ENCODE assay signal across 11 mouse cellular contexts in the genomic region with DNA sequence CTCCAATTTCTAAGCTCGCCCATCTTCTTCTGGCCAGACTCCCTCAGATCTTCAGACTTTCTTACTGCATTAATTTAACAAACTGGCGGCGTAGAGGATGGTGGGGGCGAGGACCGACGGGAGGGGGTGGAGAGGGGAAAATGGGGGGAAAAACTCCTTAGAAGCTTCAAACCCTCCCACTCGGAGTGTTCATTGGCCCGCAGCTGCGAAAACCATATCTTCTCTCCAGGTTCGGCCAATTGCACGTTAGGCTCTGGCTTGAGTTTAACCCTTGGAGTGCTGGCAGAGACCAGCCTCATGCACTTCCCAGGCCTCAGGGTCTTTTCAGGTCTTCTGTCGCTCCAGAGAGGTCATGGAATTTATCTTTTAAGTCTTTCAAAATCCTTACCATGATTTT. TPM values are rescaled to one million over a fixed set of nuclear protein-coding genes. Genes with fewer than 3 reads are reported as not detected.
DNase-seq lines count a peak whose midpoint lies in the region; ATAC-seq and TF ChIP-seq lines count a peak whose summit lies in the region.
"Had no signal": no experiment of that assay in that cellular context is flagged by ENCODE, and none has a peak within 500 bp of the region (broad histone marks: within the 10 kb centered on the region; RNA-seq: fewer than 3 reads in every experiment).

No protein-coding gene starts in this region.

- peaks cover 17% of the 10 kb centered on the region for H3K4me1 ChIP-seq in forebrain, embryonic 10.5 days
- H3K4me1 ChIP-seq: lung, embryonic 15.5 days had no signal

- no peak for DNase-seq in left cerebral cortex, adult 2 months (ENCODE audit: extremely low spot score in 1 of 2, low spot score in 2 of 2)
- DNase-seq in left cerebral cortex, adult 9 months (ENCODE audit: low spot score in 2 of 2) = no peak
- no peak for DNase-seq in forebrain, embryonic 10.5 days (ENCODE audit: extremely low spot score, low spot score)
- peak; percentile 70 for DNase-seq in mesoderm, embryonic 11.5 days (ENCODE audit: low read depth, low spot score)
- peak; percentile 26 for DNase-seq in retina, postnatal 1 day
- no peak for DNase-seq in kidney, postnatal 25 days
- DNase-seq in spleen, postnatal 10 days (ENCODE audit: low spot score in 2 of 2) = no peak

- no peak overlapping the region for H3K27ac ChIP-seq in left cerebral cortex, adult 2 months
- no peak overlapping the region for H3K27ac ChIP-seq in forebrain, embryonic 10.5 days
- H3K27ac ChIP-seq: lung, embryonic 15.5 days had no signal

- peaks cover 67% of the 10 kb centered on the region for H3K27me3 ChIP-seq in forebrain, embryonic 10.5 days (ENCODE audit: poor library complexity, severe bottlenecking)

- H3K4me3 ChIP-seq in left cerebral cortex, adult 2 months = peak overlapping the region; percentile 34
- H3K4me3 ChIP-seq in forebrain, embryonic 10.5 days = peak overlapping the region; percentile 34; the same call in 1 of the 2 replicates
- H3K4me3 ChIP-seq: lung, embryonic 15.5 days had no signal

- intact Hi-C loops in left cerebral cortex, adult 2 months (cut with DNase I) = loop anchor here (10.0 kb wide), 1 partner anchor 176 kb away; no protein-coding TSS in a partner anchor

- H3K9me3 ChIP-seq in forebrain, embryonic 10.5 days = no peaks in the 10 kb centered on the region
- H3K9me3 ChIP-seq: lung, embryonic 15.5 days had no signal

- WGBS in forebrain, embryonic 10.5 days = 2% methylated on average over 12 of the region's 12 CpGs

- TF ChIP-seq CTCF in left cerebral cortex, adult 2 months (IDR thresholded peaks at IDR 0.05) = no peak

- no peaks in the 10 kb centered on the region for H3K36me3 ChIP-seq in forebrain, embryonic 10.5 days (replicated peaks)
- H3K36me3 ChIP-seq: lung, embryonic 15.5 days had no signal

- ATAC-seq in CD4-positive, CD25-positive, alpha-beta regulatory T cell, adult 4 months = no peak
- ATAC-seq: inflammation-experienced regulatory T-cells, adult 6 months had no signal

RNA-seq across cellular contexts. Expression of a gene that starts 0.5 kb away (rescaled TPM):
- total RNA-seq in left cerebral cortex, adult 2 months (2021) = 1 to 10 TPM; 1.5 to 2.1 TPM
- polyA plus RNA-seq in forebrain, embryonic 10.5 days (2016; fragmentation: Nextera tagmentation; extraction: Ambion mirVana) = not detected in 2 replicates
- polyA plus RNA-seq in CD4-positive, CD25-positive, alpha-beta regulatory T cell, adult 4 months (2017; shearing (Covaris generic)) = not detected
- polyA plus RNA-seq: gonadal fat pad, adult 2 months; inflammation-experienced regulatory T-cells, adult 6 months; lung, embryonic 15.5 days had no signal

Comparison
In these comparisons a context has a peak if more than half of its experiments do, and no peak if none do; other contexts are left out.
1. DNase-seq: peak in mesoderm, embryonic 11.5 days (single experiment) and retina, postnatal 1 day (single experiment); none in left cerebral cortex, adult 2 months (0 of 2), left cerebral cortex, adult 9 months (0 of 2), forebrain, embryonic 10.5 days (single experiment), kidney, postnatal 25 days (0 of 2) and spleen, postnatal 10 days (0 of 2).